Mouse (Mus musculus): ENCODE measurements around the gene Gm20843.
"Not testable (repeated sequence)": the region's sequence is repeated elsewhere in the genome, so short reads cannot be mapped to it uniquely, and the experiment has no call there.

Gene Gm20843

DNA sequence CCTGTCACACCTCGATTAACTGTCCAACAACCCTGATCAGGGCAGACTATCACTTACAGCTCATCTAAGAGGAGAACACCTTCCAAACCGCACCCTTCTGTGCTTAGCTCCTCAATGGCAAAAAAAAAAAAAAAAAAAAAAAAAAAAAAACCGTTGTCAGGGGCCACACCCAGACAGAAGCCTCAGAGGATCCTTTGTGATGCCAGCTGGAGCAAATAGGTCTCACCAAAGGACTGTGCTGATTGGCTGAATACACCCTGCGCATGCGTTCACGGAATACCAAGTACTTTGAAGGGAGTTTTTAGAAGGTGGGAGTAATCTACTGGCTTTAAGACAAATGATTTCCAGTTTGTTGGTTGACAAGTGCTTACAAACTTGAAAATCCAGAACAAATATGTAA lies at the start of gene Gm20843:
Gene Gm20843, minus strand, starts transcription at position 101 of the 400 bp plus-strand sequence.
- DNase-seq (ENCODE audit: low read depth, low spot score), result not testable (repeated sequence)
